Mouse (Mus musculus): Measurements from ENCODE around the gene Itga6.

DNA sequence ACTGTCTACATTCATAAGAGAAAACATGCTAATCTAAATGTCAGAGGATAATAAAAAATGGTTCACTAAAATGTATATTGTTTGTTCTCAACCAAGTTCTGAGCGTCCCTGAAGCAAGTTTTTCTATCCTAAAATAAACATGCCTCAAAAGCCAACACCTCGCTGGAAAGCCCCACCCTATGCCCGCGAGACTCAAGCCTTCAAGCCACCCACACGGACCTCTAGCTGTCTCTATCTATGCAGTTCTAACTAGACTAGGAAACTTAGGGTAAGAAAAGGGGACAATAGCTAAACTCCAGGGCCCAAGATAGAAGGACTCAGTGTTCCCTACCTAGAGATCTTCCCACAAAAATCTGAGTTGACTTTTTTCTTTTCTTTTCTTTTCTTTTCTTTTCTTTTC, 40.6 kb downstream of the Itga6 start:
- TF ChIP-seq POLR2A (IDR thresholded peaks at IDR 0.05; ENCODE audit: borderline replicate concordance, insufficient read depth, low read length) (no peak), CTCF (IDR thresholded peaks at IDR 0.05; ENCODE audit: borderline replicate concordance, insufficient read depth, low read depth, low read length) (no peak)

Data from cerebellum, adult 2 months (tissue).